Mouse (Mus musculus) left cerebral cortex, adult 2 months (tissue): ENCODE measurements around the gene 5730596B20Rik. TPM values are rescaled to one million over a fixed set of nuclear protein-coding genes. Genes with fewer than 3 reads are reported as not detected.

Experiments
- DNase-seq, 2 experiments: peaks; one replicate each; pipeline ENCODE4 v3.0.0; 2021 to 2022; ENCODE audit warnings: low spot score in 2 of 2, mixed read lengths in 1 of 2; ENCODE audit errors: extremely low spot score in 1 of 2
- H3K27ac ChIP-seq: fragments of 200-600 bp; 2 replicates; pipeline ENCODE4 v1.8.1; 2022
- H3K4me3 ChIP-seq: fragments of 200-600 bp; 2 replicates; pipeline ENCODE4 v1.8.1; 2022
- CTCF ChIP-seq: fragments of 200-600 bp; IDR thresholded peaks from 2 replicates; pipeline ENCODE4 v1.8.1; 2022; ENCODE audit warnings: antibody characterized with exemption, mild to moderate bottlenecking, moderate library complexity
- intact Hi-C: fragments of 180-260 bp; cut with DNase I; formaldehyde crosslinking; loops from one replicate; pipeline ENCODE4 v1.15.1; 2025
- total RNA-seq, 2 experiments: library from RNA; stranded (reverse); gene quantifications; 2 replicates each; pipeline ENCODE4 v1.2.3; 2021

The 5730596B20Rik gene
- total RNA-seq, 2 experiments from 2014 or later, result not detected

DNA sequence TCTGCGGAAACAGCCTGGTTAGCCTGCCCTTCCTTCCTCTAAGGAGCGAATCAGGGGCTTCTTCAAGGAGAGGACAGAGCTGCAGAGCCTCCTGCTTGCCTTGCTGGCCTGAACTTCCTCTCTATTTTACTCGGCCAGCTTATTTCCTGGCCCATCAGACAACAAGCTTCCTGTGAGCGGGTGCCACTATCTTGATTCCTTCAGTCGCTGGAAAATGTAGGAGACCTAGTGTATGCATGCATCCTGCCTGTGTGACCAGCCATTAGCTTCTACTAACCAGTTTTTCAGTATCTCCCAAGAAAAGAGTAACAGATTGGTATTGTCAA, 6.4 kb upstream of the 5730596B20Rik start:
- no peak for TF ChIP-seq CTCF
- intact Hi-C loops, result no loop called here
- Histone ChIP-seq H3K27ac (no peak overlapping the region), H3K4me3 (no peak overlapping the region)
- DNase-seq, result no peak

DNA sequence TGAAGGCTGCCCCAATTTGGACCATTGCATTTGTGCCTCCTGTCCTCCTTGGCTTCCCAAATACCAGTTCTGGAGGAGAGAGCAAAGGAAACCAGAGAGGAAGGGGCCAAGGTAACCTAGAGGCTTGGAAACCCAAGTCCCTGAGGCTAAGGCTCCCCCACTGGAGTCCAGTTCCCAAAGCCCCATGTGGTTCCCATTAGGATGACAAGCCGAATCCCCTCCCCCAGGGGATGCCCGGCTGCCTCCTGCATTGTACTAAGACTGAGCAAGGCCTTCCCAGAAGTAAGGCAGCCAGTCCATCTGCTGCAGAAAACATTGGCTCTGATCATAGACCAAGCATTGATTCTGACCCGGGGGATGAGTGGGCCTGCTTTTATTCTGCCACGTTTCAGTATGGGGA, 6.0 kb upstream of the 5730596B20Rik start:
- TF ChIP-seq CTCF, result no peak
- intact Hi-C loops, result no loop called here

DNA sequence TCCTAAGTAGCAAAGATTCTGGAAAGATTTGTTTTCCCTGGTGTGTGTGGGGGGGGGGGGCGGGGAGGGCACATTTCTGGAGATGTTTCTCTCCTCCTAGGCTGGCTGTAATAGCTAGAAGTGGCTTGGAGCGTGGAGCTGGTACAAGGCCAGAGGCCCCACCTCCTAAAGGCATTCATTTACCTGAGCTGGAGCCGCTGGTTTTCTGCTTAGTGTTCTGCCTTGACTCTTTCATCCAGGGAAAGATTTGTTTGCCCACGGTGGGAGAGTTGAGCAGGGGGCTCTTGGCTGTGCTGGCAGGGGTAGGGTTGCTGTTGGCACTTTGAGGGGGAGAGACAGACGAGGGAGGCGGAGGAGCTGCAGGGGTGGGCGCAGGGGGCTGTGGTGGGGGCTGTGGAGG, 5.4 kb upstream of the 5730596B20Rik start:
- no peak overlapping the region for H3K4me3 ChIP-seq
- H3K27ac ChIP-seq, result no peak overlapping the region
- DNase-seq, result no peak
- TF ChIP-seq CTCF, result no peak
- intact Hi-C loops, result no loop called here

More for the DNA sequence above, 6.0 kb upstream of the 5730596B20Rik start:
- DNase-seq, result no peak
- Histone ChIP-seq H3K27ac (no peak overlapping the region), H3K4me3 (no peak overlapping the region)

DNA sequence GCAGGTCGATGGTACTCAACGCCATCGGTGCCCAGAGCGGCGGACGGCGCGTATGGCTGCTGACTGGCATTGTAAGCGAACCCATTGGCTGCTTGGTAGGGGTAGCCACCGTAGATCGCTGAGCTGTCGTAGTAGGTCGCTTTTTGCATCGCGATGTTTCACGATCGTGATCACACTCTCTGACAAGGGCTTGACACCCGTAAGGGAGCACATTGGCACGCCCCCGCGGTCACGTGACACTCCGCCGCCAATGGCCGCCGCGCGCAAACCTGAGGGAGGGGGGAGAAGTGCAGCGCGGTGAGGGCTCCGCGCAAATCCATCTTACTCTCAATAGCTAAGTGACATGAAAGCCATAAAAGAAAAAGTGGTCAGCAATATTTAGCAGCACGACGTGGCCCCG, 4.8 kb upstream of the 5730596B20Rik start:
- intact Hi-C loops, result no loop called here
- DNase-seq, result no peak
- no peak overlapping the region for H3K4me3 ChIP-seq
- no peak overlapping the region for H3K27ac ChIP-seq
- TF ChIP-seq CTCF, result no peak

DNA sequence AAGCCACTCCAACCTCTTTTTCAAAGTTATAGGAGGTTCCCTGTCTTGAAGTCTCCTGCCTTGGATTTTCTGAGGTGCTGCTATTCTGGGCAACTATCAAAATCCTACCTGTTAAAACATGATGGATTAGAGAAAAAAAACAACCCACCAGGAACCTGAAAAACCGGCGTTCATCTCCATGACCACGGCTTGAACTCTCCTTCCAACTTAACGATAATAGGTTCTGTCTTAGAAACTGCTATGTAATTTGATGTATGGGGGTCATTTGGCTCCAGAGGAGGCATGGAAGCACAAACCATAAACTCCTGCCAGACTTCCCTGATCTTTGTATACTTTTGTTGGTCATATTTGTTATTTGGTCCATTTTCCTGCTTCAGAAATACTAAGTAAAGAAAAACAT, 3.6 kb upstream of the 5730596B20Rik start:
- intact Hi-C loops, result no loop called here
- DNase-seq, result no peak
- Histone ChIP-seq H3K4me3 (no peak overlapping the region), H3K27ac (no peak overlapping the region)
- TF ChIP-seq CTCF, result no peak

DNA sequence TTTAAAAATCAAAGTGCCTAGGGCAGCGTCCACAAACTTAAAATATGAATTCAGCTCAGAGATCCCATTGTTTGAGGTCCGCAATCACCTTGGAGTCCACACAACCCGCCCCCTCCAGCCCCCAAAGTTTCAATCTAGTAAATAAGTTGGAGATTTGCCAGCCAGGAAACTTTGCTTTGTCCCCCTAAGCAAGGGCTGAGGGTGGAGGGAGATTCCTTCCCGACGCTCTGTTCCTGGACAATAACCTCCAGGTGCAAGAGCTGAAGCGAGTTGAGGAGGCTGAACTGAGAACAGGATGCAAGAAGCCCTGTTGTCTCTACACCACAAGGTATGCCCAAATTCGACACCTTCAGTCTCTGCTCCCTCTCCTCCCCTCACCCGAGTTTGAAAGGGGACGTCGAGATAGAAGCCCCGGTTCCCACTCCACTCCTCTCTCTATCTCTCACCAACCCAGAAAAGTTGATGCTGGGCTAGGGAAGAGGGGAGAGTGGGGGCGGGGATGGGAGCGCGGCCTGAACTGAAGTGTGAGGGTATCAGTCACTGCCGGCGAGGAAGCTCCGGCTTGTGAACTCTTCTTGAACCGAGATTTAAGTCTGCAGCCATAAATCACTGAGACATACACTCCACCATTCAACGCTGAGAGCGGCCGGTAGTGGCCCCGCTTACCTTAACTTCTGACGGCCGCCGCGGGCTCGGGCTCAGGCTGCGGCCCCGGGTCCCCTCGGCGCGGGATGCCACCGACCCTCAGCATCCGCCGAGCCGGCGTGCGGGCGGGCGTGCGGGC, 2.1 kb upstream of the 5730596B20Rik start:
- Histone ChIP-seq H3K27ac (no peak overlapping the region), H3K4me3 (no peak overlapping the region)
- DNase-seq, result no peak
- intact Hi-C loops, result no loop called here
- no peak for TF ChIP-seq CTCF

DNA sequence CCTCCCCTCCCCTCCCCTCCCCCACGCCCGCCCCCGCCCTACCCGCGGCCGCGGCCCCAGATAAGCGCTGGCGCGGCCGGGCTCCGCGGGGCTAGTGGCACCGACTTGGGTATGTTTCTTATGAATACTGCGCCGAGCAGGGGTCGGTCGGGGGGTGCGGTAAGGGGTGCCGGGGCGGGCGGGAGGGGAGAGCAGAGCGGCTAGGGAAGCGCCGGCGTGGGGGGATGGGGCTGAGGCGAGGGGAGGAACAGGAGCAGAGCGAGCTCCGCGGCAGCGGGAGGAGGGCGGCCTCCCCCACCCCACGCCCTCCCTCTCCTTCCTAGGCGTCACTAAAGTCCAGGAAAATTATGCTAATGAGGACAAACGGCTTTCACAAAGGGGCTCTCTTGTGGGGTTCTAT, 1.4 kb upstream of the 5730596B20Rik start:
- DNase-seq, result no peak
- no peak for TF ChIP-seq CTCF
- intact Hi-C loops, result no loop called here
- no peak overlapping the region for H3K27ac ChIP-seq
- H3K4me3 ChIP-seq, result no peak overlapping the region

DNA sequence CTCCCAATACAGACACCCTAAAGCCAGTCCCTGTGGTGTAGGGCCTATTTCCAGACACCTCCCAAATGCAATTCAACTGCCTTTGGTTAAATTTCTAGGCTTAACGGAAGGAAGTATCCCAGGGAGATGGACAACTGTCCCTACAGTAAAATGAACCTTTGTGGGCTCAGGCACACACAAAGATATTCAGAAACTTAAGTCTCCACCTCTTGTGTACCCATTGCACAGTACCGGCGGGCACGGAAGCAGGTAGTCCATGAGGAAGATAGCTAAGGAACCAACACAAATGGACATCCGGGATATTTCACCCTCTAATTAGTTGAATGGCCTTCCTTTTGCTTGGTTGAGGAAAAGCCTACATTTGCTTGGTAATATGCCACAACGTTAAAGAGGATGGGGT, 907 bp upstream of the 5730596B20Rik start:
- no peak overlapping the region for H3K4me3 ChIP-seq

DNA sequence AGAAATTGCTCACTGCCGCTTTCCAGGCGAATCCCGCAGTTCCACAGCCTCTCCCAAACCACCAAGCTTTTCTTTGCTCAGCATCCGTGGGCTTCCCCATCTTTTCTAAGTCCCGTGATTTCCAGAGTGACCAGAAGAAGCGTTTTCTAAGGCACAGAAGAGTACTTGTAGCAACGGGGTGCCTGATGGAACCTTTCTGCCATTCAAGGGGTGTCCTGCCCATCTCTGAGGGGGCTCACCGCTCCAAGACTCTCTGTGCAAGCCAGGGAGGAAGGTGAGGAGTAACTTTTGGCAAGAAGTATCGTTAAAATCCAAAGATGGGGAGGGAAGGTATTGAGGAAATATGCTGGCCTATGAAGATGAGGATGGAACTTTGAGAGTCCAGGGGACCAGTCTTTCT, 508 bp downstream of the 5730596B20Rik start:
- Histone ChIP-seq H3K4me3 (no peak overlapping the region), H3K27ac (no peak overlapping the region)
- intact Hi-C loops, result no loop called here
- DNase-seq, result no peak
- TF ChIP-seq CTCF, result no peak

More for the DNA sequence above, 907 bp upstream of the 5730596B20Rik start:
- DNase-seq, result no peak
- TF ChIP-seq CTCF, result no peak
- intact Hi-C loops, result no loop called here
- H3K27ac ChIP-seq, result no peak overlapping the region

DNA sequence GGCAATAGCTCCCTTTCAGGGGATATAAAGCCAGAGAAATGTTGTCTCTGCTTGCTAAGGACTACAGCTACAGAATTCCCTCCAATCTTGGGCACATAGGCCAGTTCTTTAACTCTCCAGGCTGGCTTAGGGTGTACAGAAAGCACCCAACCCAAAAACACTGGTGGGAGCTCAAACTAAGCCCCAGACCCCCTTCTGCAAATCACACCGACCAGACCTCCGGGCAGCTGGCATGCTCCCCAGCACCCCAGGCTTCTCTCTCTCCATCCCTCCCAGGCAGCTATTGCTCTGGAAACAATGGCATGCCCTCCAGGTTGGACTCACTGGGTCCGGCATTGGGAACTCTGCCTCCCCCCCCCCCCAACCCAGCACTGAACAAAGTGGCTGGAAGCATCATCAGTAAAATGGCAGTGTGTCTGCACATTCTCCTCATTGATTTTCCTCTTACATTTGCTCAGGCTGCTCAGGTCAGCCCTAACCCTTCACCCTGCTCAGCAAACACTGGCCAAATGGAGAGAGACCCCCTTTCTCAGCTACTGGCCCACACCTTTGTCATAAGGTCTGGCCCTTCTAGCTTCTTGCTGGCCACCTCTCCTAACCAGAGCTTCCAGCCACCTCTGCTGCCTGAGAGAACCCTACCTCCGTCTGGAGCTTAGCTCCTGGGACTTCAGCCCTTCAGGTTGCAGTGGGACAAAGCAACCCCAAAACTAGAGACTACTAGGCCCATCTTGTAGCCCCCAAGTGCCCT, 1.8 kb downstream of the 5730596B20Rik start:
- intact Hi-C loops, result no loop called here
- Histone ChIP-seq H3K27ac (no peak overlapping the region), H3K4me3 (no peak overlapping the region)
- TF ChIP-seq CTCF, result no peak
- no peak for DNase-seq

DNA sequence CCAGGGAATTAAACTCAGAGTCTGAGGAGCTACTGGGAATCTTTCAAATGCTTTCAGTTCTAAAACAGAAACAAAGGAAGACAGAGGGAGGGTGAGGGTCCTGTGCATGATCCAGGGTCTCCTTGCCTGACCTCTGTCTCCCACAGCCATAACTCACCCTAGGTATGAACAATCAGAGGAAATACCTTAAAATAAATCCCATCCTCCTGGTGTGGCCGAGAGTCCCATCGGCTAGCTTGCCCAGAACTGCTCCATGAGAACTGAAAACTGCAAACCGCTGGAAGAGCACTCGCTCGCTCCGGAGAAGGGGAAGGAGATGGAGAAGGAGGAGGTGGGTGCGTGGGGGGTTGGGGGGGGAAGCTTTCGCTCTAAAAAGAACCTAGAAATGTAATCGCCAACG, 2.4 kb downstream of the 5730596B20Rik start:
- Histone ChIP-seq H3K27ac (no peak overlapping the region), H3K4me3 (no peak overlapping the region)
- no peak for TF ChIP-seq CTCF
- intact Hi-C loops, result no loop called here
- DNase-seq, result no peak

DNA sequence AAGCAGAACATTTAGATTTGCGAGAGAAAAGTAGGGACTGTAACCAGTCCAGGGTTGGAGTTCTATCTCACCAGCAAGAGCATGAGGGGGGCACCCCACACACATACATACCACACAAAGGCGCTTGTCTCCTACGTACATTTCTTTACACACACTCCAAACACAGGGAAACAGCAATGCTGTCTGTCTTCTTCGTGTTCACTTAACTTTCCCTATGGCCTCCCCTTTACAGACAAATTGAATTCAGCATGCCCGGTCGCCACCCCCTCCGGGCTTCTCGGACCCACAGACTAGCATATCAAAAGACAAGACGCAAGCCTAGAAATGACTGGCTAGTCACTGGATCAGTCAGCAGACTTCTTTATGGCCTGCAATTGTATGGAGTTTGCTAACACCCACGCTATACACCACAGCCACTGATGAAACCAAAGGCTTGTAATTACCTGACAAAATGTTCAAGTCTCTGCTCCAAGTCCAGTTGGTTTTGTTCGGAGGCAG, 3.0 kb downstream of the 5730596B20Rik start:
- H3K27ac ChIP-seq, result no peak overlapping the region
- DNase-seq, result no peak
- H3K4me3 ChIP-seq, result no peak overlapping the region
- intact Hi-C loops, result no loop called here
- no peak for TF ChIP-seq CTCF
